Mouse (Mus musculus): ENCODE results near the gene Rasal1.

DNA sequence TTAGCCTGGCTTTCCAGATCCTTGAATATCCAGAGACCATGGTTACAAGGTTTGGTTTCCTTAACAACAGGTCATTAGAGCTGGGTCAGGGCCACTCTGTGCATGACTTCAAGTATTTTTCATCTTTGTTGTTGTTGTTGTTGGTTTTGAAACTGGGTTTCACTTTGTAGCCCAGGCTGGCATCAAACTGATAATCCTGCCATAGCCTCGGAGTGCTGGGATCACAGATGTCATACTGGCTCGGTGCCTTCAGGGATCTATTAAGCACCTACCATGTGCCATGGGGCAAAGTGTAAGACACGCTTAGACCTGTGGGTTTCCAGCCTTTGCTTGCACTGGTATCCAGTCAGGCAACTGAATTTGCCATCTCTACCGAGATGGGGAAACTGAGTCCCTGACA, 53.8 kb downstream of the Rasal1 start:
- TF ChIP-seq EP300 (IDR thresholded peaks at IDR 0.05; ENCODE audit: insufficient read depth, low read depth, low read length) = no peak
- TF ChIP-seq CTCF (IDR thresholded peaks at IDR 0.05) = no peak
- TF ChIP-seq POLR2A (IDR thresholded peaks at IDR 0.05; ENCODE audit: insufficient read depth, low read depth, low read length) = no peak

Data from heart, adult 2 months (tissue).